Mouse (Mus musculus) hindlimb bud, embryonic 11.5 days (tissue): ENCODE results near the gene Exoc4.
A peak's percentile ranks its signal among the peaks of the same experiment; 100 is the strongest.

Source experiments
- DNase-seq: peaks from one replicate; pipeline ENCODE4 v3.0.0-alpha.2; 2012; ENCODE audit warnings: low read depth, low spot score; ENCODE audit errors: extremely low spot score

The Exoc4 gene

GRCm38 (mm10) chr6:33248894-33249758 is at the start of gene Exoc4:
Gene Exoc4 (plus strand): TSS chr6:33249085.
- peak; percentile 96 for DNase-seq

GRCm38 (mm10) chr6:33218780-33219179 is 30.1 kb upstream of the Exoc4 start:
- DNase-seq = no peak

- DNase-seq = no peak
Observed at GRCm38 (mm10) chr6:33226700-33227099, 22.2 kb upstream of the Exoc4 start.

GRCm38 (mm10) chr6:33227371-33227770 is 21.5 kb upstream of the Exoc4 start:
- no peak for DNase-seq

GRCm38 (mm10) chr6:33241250-33241649 is 7.6 kb upstream of the Exoc4 start:
- no peak for DNase-seq

GRCm38 (mm10) chr6:33244546-33244945 is 4.3 kb upstream of the Exoc4 start:
- DNase-seq = no peak

- no peak for DNase-seq
Observed at GRCm38 (mm10) chr6:33247146-33247545, 1.7 kb upstream of the Exoc4 start.

- no peak for DNase-seq
Observed at GRCm38 (mm10) chr6:33247576-33248355, 1.1 kb upstream of the Exoc4 start.

GRCm38 (mm10) chr6:33256638-33257037 is 7.8 kb downstream of the Exoc4 start:
- no peak for DNase-seq

- no peak for DNase-seq
Observed at GRCm38 (mm10) chr6:33257076-33257789, 8.3 kb downstream of the Exoc4 start.

- no peak for DNase-seq
Observed at GRCm38 (mm10) chr6:33259926-33260325, 11.0 kb downstream of the Exoc4 start.

GRCm38 (mm10) chr6:33261606-33262005 is 12.7 kb downstream of the Exoc4 start:
- DNase-seq = peak; percentile 33

- no peak for DNase-seq
Observed at GRCm38 (mm10) chr6:33263950-33264349, 15.1 kb downstream of the Exoc4 start.

GRCm38 (mm10) chr6:33264388-33264787 is 15.5 kb downstream of the Exoc4 start:
- DNase-seq = no peak

GRCm38 (mm10) chr6:33267571-33267970 is 18.7 kb downstream of the Exoc4 start:
- no peak for DNase-seq

- no peak for DNase-seq
Observed at GRCm38 (mm10) chr6:33283523-33283922, 34.6 kb downstream of the Exoc4 start.

GRCm38 (mm10) chr6:33283936-33284335 is 35.1 kb downstream of the Exoc4 start:
- no peak for DNase-seq

- DNase-seq = no peak
Observed at GRCm38 (mm10) chr6:33286376-33286775, 37.5 kb downstream of the Exoc4 start.

GRCm38 (mm10) chr6:33294626-33295025 is 45.7 kb downstream of the Exoc4 start:
- no peak for DNase-seq

- no peak for DNase-seq
Observed at GRCm38 (mm10) chr6:33297566-33297965, 48.7 kb downstream of the Exoc4 start.

GRCm38 (mm10) chr6:33298768-33299167 is 49.9 kb downstream of the Exoc4 start:
- DNase-seq = no peak
